Mouse (Mus musculus) limb, embryonic 13.5 days (tissue): ENCODE measurements around the gene Map2k6. TPM values are rescaled to one million over a fixed set of nuclear protein-coding genes. Genes with fewer than 3 reads are reported as not detected.

ENCODE experiments used
- ATAC-seq: fragments of 200-750 bp; cut with Nextera tagmentation; 2 replicates; pipeline ENCODE4 v1.8.0; 2017; ENCODE audit warnings: low read depth, moderate number of reproducible peaks, moderate TSS enrichment; ENCODE audit not compliant: low FRiP score
- H3K27ac ChIP-seq: fragments of 300-500 bp; sonication (generic); 2 replicates; pipeline ENCODE4 v1.5.1; 2015; ENCODE audit warnings: inconsistent platforms, mild to moderate bottlenecking, moderate library complexity
- H3K27me3 ChIP-seq: fragments of 300-500 bp; sonication (generic); 2 replicates; pipeline ENCODE4 v1.6.1; 2015; ENCODE audit warnings: mild to moderate bottlenecking, inconsistent platforms
- H3K36me3 ChIP-seq: fragments of 300-500 bp; sonication (generic); 2 replicates; pipeline ENCODE4 v1.6.1; 2015; ENCODE audit warnings: inconsistent platforms, mild to moderate bottlenecking, moderate library complexity
- H3K4me1 ChIP-seq: fragments of 300-500 bp; sonication (generic); 2 replicates; pipeline ENCODE4 v1.6.1; 2015; ENCODE audit warnings: inconsistent platforms
- H3K4me2 ChIP-seq: fragments of 300-500 bp; sonication (generic); replicated peaks from 2 replicates; pipeline ENCODE4 v1.6.1; 2015; ENCODE audit warnings: inconsistent platforms, mild to moderate bottlenecking, moderate library complexity
- H3K4me3 ChIP-seq: fragments of 300-500 bp; sonication (generic); 2 replicates; pipeline ENCODE4 v1.5.1; 2015; ENCODE audit warnings: moderate library complexity, mild to moderate bottlenecking, inconsistent platforms
- H3K9ac ChIP-seq: fragments of 300-500 bp; sonication (generic); 2 replicates; pipeline ENCODE4 v1.6.1; 2015; ENCODE audit warnings: mild to moderate bottlenecking, inconsistent platforms
- H3K9me3 ChIP-seq: fragments of 300-500 bp; sonication (generic); 2 replicates; pipeline ENCODE4 v1.6.1; 2016; ENCODE audit warnings: inconsistent platforms
- WGBS: fragments of 180-500 bp; shearing (Covaris S2); methylation state at CpG from one replicate; pipeline ENCODE4 v1.1.7; 2015; 5-methylcytosine and 5-hydroxymethylcytosine counted together
- polyA plus RNA-seq: library from polyadenylated mRNA; unstranded; fragments of >200 nt; fragmentation: Nextera tagmentation; extraction: Ambion mirVana; gene quantifications from 2 replicates; pipeline ENCODE4 v1.2.1, GENCODE M21; 2015

Map2k6 gene
- polyA plus RNA-seq, 1 experiment from 2014 or later, result 34.3 TPM

DNA sequence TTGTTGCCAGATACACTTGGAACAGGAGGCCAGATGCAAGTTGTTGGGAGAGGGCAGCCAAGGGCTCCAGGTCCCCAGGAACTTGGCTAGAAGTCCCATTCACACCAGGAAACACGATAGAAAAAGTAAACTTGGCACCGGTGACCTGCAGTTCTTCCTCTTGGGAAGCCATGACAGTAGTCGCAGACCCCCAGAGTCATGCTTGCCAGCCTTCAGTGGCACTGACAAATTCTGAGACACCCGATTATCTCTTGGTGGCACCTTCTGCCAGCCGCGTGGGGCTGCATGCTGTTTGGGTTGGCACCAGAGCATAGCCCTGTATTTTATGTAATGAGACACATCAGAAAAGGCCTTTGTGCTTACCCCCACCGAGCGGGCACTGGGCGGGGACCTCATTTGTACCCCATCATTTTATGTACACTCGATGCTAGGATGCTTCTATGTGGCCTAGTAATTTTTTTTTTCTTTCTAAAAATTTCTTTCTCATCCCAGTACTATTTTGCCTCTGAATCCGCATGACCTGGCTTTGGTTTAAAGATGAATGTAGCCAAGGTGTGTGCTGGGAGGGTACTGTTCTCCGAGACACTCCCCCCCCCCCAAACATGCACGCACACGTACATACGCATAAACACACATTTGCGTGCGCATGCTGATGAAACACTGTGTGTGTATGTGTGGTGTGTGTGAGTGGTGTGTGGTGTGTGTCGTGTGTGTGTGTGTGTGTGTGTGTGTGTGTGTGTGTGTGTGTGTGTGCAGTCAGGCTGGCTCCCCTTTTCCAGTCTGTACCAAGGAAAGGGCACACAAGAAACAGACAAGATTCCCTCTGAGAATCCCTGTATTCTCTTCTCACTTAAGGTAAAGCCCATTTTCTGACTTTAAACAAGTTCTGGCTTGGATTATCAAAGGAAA lies 79.3 kb downstream of the Map2k6 start:
- Histone ChIP-seq H3K4me3 (no peak overlapping the region), H3K9me3 (no peaks in the 10 kb centered on the region), H3K9ac (no peak overlapping the region), H3K27me3 (no peaks in the 10 kb centered on the region), H3K27ac (no peak overlapping the region), H3K4me1 (peaks cover 54% of the 10 kb centered on the region), H3K4me2 (no peak overlapping the region; the same call in 1 of the 2 replicates), H3K36me3 (no peaks in the 10 kb centered on the region)
- 59% methylated on average over 18 of the region's 18 CpGs for WGBS
- no peak for ATAC-seq

DNA sequence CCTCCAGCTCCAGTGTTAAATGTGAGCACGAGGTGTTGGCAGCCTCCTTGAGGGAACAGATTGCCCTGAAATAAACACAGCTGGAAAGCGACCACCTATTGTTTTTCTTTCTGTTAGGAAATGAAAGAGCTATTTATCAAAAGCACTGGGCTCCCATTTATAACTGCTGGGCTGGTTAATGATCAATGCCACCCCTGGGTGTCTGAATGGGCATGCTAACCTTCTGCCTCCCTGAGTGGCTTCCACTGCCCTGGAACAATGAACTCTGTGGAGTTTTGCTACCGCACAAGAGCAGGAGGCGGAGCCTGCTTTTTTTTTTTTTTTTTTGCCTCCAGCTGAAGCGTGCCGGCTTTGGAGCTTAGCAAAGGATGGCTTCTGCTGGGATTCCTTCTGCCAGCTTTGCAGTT lies 80.1 kb downstream of the Map2k6 start:
- peak overlapping the region; percentile 56 for H3K4me2 ChIP-seq
- no peaks in the 10 kb centered on the region for H3K36me3 ChIP-seq
- peaks cover 54% of the 10 kb centered on the region for H3K4me1 ChIP-seq
- 0 out of 2 replicates have a peak overlapping the region, but pooled peaks have one; percentile 25 for H3K9ac ChIP-seq
- peak overlapping the region; percentile 21 for H3K4me3 ChIP-seq
- 3% methylated on average over 5 of the region's 6 CpGs for WGBS
- no peak overlapping the region for H3K27ac ChIP-seq
- no peaks in the 10 kb centered on the region for H3K9me3 ChIP-seq
- no peak; the same call in 1 of the 2 replicates for ATAC-seq
- H3K27me3 ChIP-seq, result no peaks in the 10 kb centered on the region

DNA sequence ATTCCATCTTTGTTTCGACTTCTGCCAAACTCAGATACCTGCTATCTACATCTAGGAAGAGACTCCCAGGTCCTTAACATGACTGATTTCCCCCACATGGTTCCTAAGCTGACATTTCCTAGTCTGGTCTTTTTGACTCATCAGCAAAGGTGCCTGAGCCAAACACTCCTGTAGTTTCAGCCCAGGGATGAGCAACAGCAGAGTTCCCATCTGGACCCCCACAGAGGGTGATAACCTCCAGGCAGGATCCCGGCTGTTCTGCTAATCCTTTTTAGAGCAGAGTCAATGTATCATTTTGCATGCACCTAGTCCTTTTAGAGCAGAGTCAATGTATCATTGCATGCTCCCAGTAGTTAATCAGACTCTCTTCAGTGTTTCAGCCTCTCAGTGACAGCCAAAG lies 82.5 kb downstream of the Map2k6 start:
- no peak overlapping the region for H3K27ac ChIP-seq
- peaks cover 54% of the 10 kb centered on the region for H3K4me1 ChIP-seq
- no peak overlapping the region for H3K9ac ChIP-seq
- H3K4me2 ChIP-seq, result no peak overlapping the region
- H3K4me3 ChIP-seq, result no peak overlapping the region
- WGBS, result 65% methylated on average over 2 of the region's 2 CpGs
- H3K9me3 ChIP-seq, result no peaks in the 10 kb centered on the region
- H3K27me3 ChIP-seq, result no peaks in the 10 kb centered on the region
- ATAC-seq, result no peak
- H3K36me3 ChIP-seq, result no peaks in the 10 kb centered on the region; the same call in 1 of the 2 replicates

DNA sequence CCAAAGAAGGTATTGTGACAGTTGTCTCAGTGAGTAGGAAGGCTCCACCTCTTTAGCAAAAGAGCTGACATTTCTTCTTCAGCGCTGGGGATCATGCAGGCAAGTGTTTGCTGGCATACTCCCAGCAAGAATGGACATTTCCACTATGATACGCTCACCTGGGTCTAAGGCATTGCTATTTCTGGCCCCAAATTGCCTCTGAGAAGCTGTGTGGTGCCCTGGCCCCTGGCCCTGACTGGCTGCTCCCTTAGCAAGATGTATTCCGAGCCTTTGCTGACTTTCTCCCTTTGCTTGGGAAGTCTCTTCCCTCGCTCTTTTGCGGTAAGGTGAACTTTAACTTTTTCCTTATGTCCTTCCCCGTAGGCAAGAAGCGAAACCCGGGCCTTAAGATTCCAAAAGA lies 83.3 kb downstream of the Map2k6 start:
- H3K9ac ChIP-seq, result no peak overlapping the region
- no peaks in the 10 kb centered on the region for H3K27me3 ChIP-seq
- peak overlapping the region; percentile 28; the same call in 1 of the 2 replicates for H3K27ac ChIP-seq
- no peak for ATAC-seq
- H3K4me2 ChIP-seq, result 0 out of 2 replicates have a peak overlapping the region, but pooled peaks have one; percentile 9
- no peak overlapping the region for H3K4me3 ChIP-seq
- WGBS, result 60% methylated on average over 8 of the region's 8 CpGs
- H3K4me1 ChIP-seq, result peaks cover 53% of the 10 kb centered on the region
- H3K36me3 ChIP-seq, result peaks cover 5% of the 10 kb centered on the region
- H3K9me3 ChIP-seq, result 0 out of 2 replicates have a peak, but pooled peaks cover 3% of the 10 kb centered on the region

DNA sequence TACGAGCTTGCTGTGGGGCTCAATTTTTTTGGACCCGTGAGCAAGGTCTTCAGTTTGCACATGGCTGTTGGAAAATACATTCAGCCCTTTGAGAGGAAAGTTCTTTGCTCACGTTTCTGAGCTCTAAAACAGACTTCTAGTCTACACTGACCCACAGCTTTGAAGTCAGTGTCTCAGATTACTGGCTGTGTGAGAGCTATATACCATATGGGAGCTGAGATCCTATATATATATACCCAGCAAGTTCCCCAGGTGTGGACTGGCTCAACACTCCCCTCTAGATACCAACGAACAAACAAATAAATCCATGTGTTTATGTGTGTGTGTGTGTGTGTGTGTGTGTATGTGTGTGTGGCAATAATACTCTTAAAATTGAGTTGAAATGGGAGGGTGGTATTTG lies 83.7 kb downstream of the Map2k6 start:
- Histone ChIP-seq H3K9ac (no peak overlapping the region), H3K4me1 (peaks cover 49% of the 10 kb centered on the region), H3K4me2 (no peak overlapping the region), H3K36me3 (peaks cover 10% of the 10 kb centered on the region), H3K4me3 (no peak overlapping the region), H3K27me3 (no peaks in the 10 kb centered on the region), H3K27ac (peak overlapping the region; percentile 28; the same call in 1 of the 2 replicates), H3K9me3 (0 out of 2 replicates have a peak, but pooled peaks cover 4% of the 10 kb centered on the region)
- peak; percentile 76 for ATAC-seq
- 42% methylated on average over 4 of the region's 4 CpGs for WGBS

DNA sequence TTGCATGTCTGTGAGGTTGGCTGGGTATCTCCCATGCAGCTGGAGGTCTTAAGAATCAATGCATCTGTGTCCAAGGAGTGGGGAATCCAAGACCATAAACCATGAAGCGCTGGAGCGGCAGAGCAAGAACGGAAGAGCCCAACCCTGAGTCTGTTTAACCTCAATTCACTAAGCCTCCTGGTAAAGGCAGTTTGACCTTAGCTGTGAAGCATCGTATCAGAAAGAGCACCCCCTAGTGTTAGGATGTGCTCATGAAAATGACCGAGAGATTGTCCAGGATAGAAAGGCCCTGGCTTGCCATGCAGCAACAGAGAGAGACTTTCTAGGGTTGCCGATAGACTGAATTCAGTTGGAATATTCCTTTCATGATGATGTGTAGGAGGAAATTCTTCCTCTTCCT lies 84.2 kb downstream of the Map2k6 start:
- Histone ChIP-seq H3K4me3 (no peak overlapping the region), H3K27ac (no peak overlapping the region), H3K9me3 (0 out of 2 replicates have a peak, but pooled peaks cover 4% of the 10 kb centered on the region), H3K9ac (no peak overlapping the region), H3K27me3 (no peaks in the 10 kb centered on the region), H3K4me2 (no peak overlapping the region), H3K36me3 (peaks cover 13% of the 10 kb centered on the region), H3K4me1 (peaks cover 43% of the 10 kb centered on the region)
- WGBS, result 31% methylated on average over 6 of the region's 6 CpGs
- ATAC-seq, result no peak; the same call in 1 of the 2 replicates

DNA sequence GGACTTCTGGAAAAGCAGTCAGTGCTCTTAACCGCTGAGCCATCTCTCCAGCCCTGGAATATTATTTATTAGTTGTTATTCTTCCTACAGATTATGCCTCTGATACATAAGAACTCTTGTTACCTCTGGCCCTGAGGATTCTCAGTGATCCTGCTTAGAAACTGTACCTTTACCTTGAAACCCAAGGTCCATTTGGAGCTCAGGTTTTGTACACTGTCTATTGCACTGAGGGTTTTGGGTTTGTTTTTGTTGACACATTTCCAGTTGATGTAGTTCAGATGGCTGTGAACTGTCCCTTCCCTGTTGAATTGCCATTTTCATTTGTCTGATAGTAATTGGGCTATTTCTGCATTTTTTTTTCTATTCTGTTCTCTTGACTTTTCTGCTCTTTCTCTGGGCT lies 85.5 kb downstream of the Map2k6 start:
- Histone ChIP-seq H3K36me3 (peaks cover 16% of the 10 kb centered on the region), H3K27me3 (no peaks in the 10 kb centered on the region), H3K4me3 (no peak overlapping the region), H3K4me1 (peaks cover 33% of the 10 kb centered on the region), H3K9ac (no peak overlapping the region), H3K27ac (no peak overlapping the region), H3K9me3 (0 out of 2 replicates have a peak, but pooled peaks cover 4% of the 10 kb centered on the region), H3K4me2 (no peak overlapping the region)
- ATAC-seq, result no peak
- 92% methylated on average over 1 of the region's 1 CpGs for WGBS

DNA sequence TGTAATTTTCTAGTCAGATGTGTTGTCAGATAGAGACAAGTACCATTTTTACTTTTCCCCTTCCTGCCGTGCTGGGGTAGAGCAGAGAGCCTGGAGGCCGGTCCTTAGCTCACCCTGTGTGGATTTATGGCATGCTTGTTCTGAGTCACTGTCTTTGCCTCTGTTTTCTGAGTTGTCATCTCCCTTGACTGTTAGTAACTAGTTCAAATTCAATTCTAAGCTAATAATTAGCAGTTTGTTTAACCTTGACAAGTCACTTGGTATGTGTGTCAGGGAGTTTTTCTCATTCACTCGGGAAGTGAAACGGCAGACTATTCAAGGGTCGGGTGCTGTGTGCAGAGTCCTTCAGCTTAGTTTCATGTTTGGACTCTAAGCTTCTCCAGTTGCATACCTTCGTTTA lies 86.2 kb downstream of the Map2k6 start:
- H3K9me3 ChIP-seq, result 0 out of 2 replicates have a peak, but pooled peaks cover 4% of the 10 kb centered on the region
- 87% methylated on average over 6 of the region's 6 CpGs for WGBS
- H3K9ac ChIP-seq, result no peak overlapping the region
- H3K4me3 ChIP-seq, result no peak overlapping the region
- no peak overlapping the region for H3K4me2 ChIP-seq
- H3K36me3 ChIP-seq, result peaks cover 22% of the 10 kb centered on the region
- H3K27ac ChIP-seq, result no peak overlapping the region
- peaks cover 27% of the 10 kb centered on the region for H3K4me1 ChIP-seq
- no peak for ATAC-seq
- H3K27me3 ChIP-seq, result no peaks in the 10 kb centered on the region

DNA sequence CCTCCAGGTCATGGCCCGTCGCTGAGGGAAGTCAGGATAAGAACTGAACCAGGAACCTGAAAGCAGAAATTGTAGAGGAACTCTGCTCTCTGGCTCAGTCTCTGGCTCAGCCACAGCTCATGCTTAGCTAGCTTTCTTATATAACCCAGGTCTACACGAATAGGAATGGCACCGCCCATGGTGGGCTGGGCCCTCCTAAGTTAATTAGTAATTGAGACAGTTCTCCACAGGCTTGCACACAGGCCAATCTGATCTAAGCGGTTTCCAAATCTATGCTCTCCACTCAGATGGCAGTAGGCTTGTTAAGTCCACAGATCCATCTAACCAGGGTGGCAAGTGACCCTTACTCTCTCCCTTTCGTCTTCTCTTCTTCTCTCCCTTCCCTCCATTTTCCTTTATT lies 88.9 kb downstream of the Map2k6 start:
- Histone ChIP-seq H3K9me3 (0 out of 2 replicates have a peak, but pooled peaks cover 7% of the 10 kb centered on the region), H3K27ac (no peak overlapping the region), H3K4me1 (peaks cover 3% of the 10 kb centered on the region), H3K4me3 (no peak overlapping the region), H3K36me3 (peaks cover 46% of the 10 kb centered on the region), H3K4me2 (no peak overlapping the region), H3K9ac (no peak overlapping the region), H3K27me3 (no peaks in the 10 kb centered on the region)
- ATAC-seq, result no peak
- WGBS, result 95% methylated on average over 6 of the region's 6 CpGs

DNA sequence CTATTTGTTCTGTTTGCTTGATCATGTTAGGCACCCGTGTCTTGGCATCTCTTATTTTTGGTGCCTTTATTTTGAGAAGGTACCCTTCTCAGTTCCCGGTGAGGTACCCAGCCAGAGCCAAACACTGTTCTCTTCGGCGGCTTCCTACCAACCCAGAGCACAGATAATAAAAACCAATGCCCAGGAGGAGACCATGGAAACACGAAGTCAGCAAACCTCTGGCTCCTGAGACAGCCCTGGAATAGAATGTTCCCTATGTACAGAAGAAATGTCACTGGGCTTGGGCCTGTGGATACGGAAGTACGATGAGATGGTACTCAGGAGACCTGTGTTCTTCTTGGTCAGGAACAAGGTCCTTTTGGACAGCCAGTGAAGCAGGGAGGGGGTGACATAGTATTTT lies 89.4 kb downstream of the Map2k6 start:
- ATAC-seq, result no peak
- Histone ChIP-seq H3K9ac (no peak overlapping the region), H3K27ac (no peak overlapping the region), H3K27me3 (no peaks in the 10 kb centered on the region), H3K9me3 (peaks cover 10% of the 10 kb centered on the region), H3K4me1 (no peaks in the 10 kb centered on the region; the same call in 1 of the 2 replicates), H3K36me3 (peaks cover 51% of the 10 kb centered on the region), H3K4me3 (no peak overlapping the region), H3K4me2 (no peak overlapping the region)
- whole genome bisulfite sequencing, result 93% methylated on average over 7 of the region's 7 CpGs

DNA sequence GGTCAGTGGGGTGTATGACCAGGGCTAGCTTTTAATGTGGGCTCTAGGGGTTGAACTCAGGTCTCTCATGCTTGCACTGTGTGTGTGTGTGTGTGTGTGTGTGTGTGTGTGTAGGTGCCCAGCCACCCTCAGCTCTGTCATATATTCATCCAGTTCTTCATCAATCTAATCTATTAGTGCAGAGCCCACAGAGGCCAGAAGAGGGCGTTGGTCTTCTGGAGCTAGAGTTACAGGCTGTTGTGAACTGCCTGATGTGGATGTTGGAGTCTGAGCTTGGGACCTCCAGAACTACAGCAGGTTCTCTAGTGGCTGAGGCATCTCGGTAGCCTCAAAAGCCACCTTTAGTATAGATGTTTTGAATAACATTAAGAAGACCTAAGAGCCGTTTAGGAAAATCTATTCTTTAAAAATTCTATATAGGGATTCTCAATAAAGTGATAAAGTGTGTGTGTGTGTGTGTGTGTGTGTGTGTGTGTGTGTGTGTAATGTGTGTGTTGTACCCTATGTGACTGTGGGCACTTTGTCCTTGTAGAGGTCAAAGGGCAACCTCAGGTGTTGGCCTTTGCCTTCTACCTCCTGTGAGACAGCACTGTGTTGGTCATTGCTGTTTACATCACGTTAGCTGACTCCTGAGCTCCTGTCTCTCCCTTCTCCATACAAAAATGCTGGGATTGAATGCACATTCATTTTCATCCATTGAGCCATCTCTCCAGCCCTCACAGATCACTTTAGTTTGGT lies 96.6 kb downstream of the Map2k6 start:
- Histone ChIP-seq H3K36me3 (peaks cover 80% of the 10 kb centered on the region), H3K4me1 (no peaks in the 10 kb centered on the region), H3K4me2 (no peak overlapping the region), H3K27me3 (no peaks in the 10 kb centered on the region), H3K4me3 (no peak overlapping the region), H3K27ac (no peak overlapping the region), H3K9me3 (peaks cover 8% of the 10 kb centered on the region), H3K9ac (no peak overlapping the region)
- WGBS, result 80% methylated on average over 4 of the region's 4 CpGs
- no peak for ATAC-seq

DNA sequence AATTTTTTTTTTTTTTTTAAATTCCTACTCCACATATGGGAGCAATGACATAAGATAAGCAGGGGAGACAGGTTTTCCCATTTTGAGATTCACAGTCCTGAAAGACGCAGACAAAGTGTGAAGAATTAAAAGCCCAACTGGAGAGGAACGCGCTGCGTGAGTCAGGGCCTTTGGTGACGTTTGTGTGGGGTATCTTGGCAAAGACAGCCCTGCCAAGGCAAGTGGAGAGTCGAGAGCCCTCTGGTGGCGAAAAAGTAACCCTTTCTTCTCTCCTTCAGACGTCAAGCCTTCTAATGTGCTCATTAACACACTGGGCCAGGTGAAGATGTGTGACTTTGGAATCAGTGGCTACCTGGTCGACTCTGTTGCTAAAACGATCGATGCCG lies 97.1 kb downstream of the Map2k6 start:
- peaks cover 8% of the 10 kb centered on the region for H3K9me3 ChIP-seq
- no peak overlapping the region for H3K4me3 ChIP-seq
- H3K4me2 ChIP-seq, result no peak overlapping the region
- peaks cover 81% of the 10 kb centered on the region for H3K36me3 ChIP-seq
- no peaks in the 10 kb centered on the region for H3K27me3 ChIP-seq
- H3K9ac ChIP-seq, result no peak overlapping the region
- H3K27ac ChIP-seq, result no peak overlapping the region
- no peak for ATAC-seq
- WGBS, result 49% methylated on average over 12 of the region's 12 CpGs
- H3K4me1 ChIP-seq, result no peaks in the 10 kb centered on the region
